Mouse (Mus musculus) left cerebral cortex, adult 6 months (tissue): ENCODE measurements around the gene Ankrd9. TPM values are rescaled to one million over a fixed set of nuclear protein-coding genes. Genes with fewer than 3 reads are reported as not detected.

Experiments used
- long read RNA-seq, 2 experiments: library from polyadenylated mRNA; unstranded; transcript quantifications; one replicate each; pipeline ENCODE4 v2.0.0; 2019 to 2020
- polyA plus RNA-seq: library from polyadenylated mRNA; unstranded; fragments of <200 nt; fragmentation: Nextera tagmentation; gene quantifications from 2 replicates; pipeline ENCODE4 v1.2.3, GENCODE M21; 2021

The Ankrd9 gene
- 30.2 and 38.4 TPM in 2 replicates for polyA plus RNA-seq
- long read RNA-seq, experiment 1, transcript Ankrd9-203 (4 exons, 1,563 nt): minor isoform, 29 of 138 reads
- long read RNA-seq, experiment 1, transcript Ankrd9-202 (3 exons, 2,577 nt): major isoform, 79 of 138 reads
- long read RNA-seq, experiment 1, transcript Ankrd9-201 (3 exons, 1,706 nt): minor isoform, 7 of 138 reads
- long read RNA-seq, experiment 1, transcript Ankrd9-207 (2 exons, 1,431 nt): minor isoform, 9 of 138 reads
- long read RNA-seq, experiment 1, partial matches to known transcripts: 6 of 138 reads
- long read RNA-seq, experiment 1, other reads (novel, unspliced or antisense): 8 of 138 reads
- long read RNA-seq, experiment 2, transcript Ankrd9-203 (4 exons, 1,563 nt): minor isoform, 10 of 49 reads
- long read RNA-seq, experiment 2, transcript Ankrd9-202 (3 exons, 2,577 nt): major isoform, 27 of 49 reads
- long read RNA-seq, experiment 2, partial matches to known transcripts: 2 of 49 reads
- long read RNA-seq, experiment 2, other reads (novel, unspliced or antisense): 6 of 49 reads

GRCm38 (mm10) chr12:110978607-110979406 lies at the start of gene Ankrd9:
Gene Ankrd9 (minus strand): TSS chr12:110979040.

Other genes with a start within 250 kb of the Ankrd9 start
- gene Wdr20, start 241.1 kb downstream of the Ankrd9 start, polyA plus RNA-seq: 12.6 and 14.7 TPM in 2 replicates
- gene Mok, start 138.1 kb downstream of the Ankrd9 start, polyA plus RNA-seq: 5.7 and 6.1 TPM in 2 replicates
- gene Zfp839, start 128.8 kb downstream of the Ankrd9 start, polyA plus RNA-seq: 1.4 and 3.9 TPM in 2 replicates
- gene Cinp, start 89.9 kb downstream of the Ankrd9 start, polyA plus RNA-seq: 84.5 and 119 TPM in 2 replicates
- gene Tecpr2, start 89.8 kb downstream of the Ankrd9 start, polyA plus RNA-seq: 7.2 and 8.1 TPM in 2 replicates
- 1.6 and 2.6 TPM in 2 replicates for gene Rcor1, start 60.3 kb upstream of the Ankrd9 start, polyA plus RNA-seq
- 3.1 and 14.6 TPM in 2 replicates for gene Traf3, start 187.3 kb upstream of the Ankrd9 start, polyA plus RNA-seq
- gene 4930595D18Rik, start 205.5 kb upstream of the Ankrd9 start, polyA plus RNA-seq: not detected in 2 replicates